Mouse (Mus musculus) small intestine, adult 2 months (tissue): ENCODE data around the gene Umad1.
"Not testable (repeated sequence)": the region's sequence is repeated elsewhere in the genome, so short reads cannot be mapped to it uniquely, and the experiment has no call there.

Experiments used
- CTCF ChIP-seq: fragments of 200-500 bp; IDR thresholded peaks from 2 replicates; pipeline ENCODE4 v1.5.1; 2012; ENCODE audit warnings: low read depth, mild to moderate bottlenecking, control low read depth, inconsistent platforms, low read length, moderate library complexity, mixed read lengths; ENCODE audit not compliant: insufficient replicate concordance, insufficient read length; ENCODE audit errors: extremely low read depth
- POLR2A ChIP-seq: fragments of 200-500 bp; IDR thresholded peaks from 2 replicates; pipeline ENCODE4 v1.6.1; 2012; ENCODE audit warnings: low read depth, mild to moderate bottlenecking, control low read depth, inconsistent platforms, low read length, moderate library complexity

- not testable (repeated sequence) for TF ChIP-seq POLR2A, CTCF
Observed at GRCm38 (mm10) chr6:8331496-8331895, 72.4 kb downstream of the Umad1 start.
